Mouse (Mus musculus) hindbrain, embryonic 16.5 days (tissue): Measurements from ENCODE around the gene Sec23a. TPM values are rescaled to one million over a fixed set of nuclear protein-coding genes. Genes with fewer than 3 reads are reported as not detected.

Source experiments
- ATAC-seq: fragments of 200-750 bp; cut with Nextera tagmentation; 2 replicates; pipeline ENCODE4 v1.8.0; 2017; ENCODE audit warnings: moderate TSS enrichment, moderate library complexity
- H3K27ac ChIP-seq: fragments of 300-500 bp; sonication (generic); 2 replicates; pipeline ENCODE4 v1.5.1; 2014; ENCODE audit warnings: low read depth, mild to moderate bottlenecking, control low read depth, low read length, moderate library complexity
- H3K27me3 ChIP-seq: fragments of 300-500 bp; sonication (generic); replicated peaks from 2 replicates; pipeline ENCODE4 v1.6.1; 2014; ENCODE audit warnings: low read length; ENCODE audit not compliant: control insufficient read depth, insufficient read depth
- H3K36me3 ChIP-seq: fragments of 300-500 bp; sonication (generic); 2 replicates; pipeline ENCODE4 v1.6.1; 2014; ENCODE audit warnings: mild to moderate bottlenecking, low read length, moderate library complexity, mixed read lengths; ENCODE audit not compliant: control insufficient read depth, insufficient read depth
- H3K4me1 ChIP-seq: fragments of 300-500 bp; sonication (generic); 2 replicates; pipeline ENCODE4 v1.6.1; 2014; ENCODE audit warnings: low read depth, low read length; ENCODE audit not compliant: control insufficient read depth, insufficient read depth
- H3K4me2 ChIP-seq: fragments of 300-500 bp; sonication (generic); 2 replicates; pipeline ENCODE4 v1.6.1; 2014; ENCODE audit warnings: mild to moderate bottlenecking, low read length, control low read depth, moderate library complexity
- H3K4me3 ChIP-seq: fragments of 300-500 bp; sonication (generic); 2 replicates; pipeline ENCODE4 v1.5.1; 2014; ENCODE audit warnings: mild to moderate bottlenecking, low read length, control low read depth, moderate library complexity
- H3K9ac ChIP-seq: fragments of 300-500 bp; sonication (generic); 2 replicates; pipeline ENCODE4 v1.6.1; 2014; ENCODE audit warnings: low read depth, mild to moderate bottlenecking, control low read depth, low read length, moderate library complexity
- H3K9me3 ChIP-seq: fragments of 300-500 bp; sonication (generic); 2 replicates; pipeline ENCODE4 v1.6.1; 2014; ENCODE audit warnings: mild to moderate bottlenecking, low read length, moderate library complexity; ENCODE audit not compliant: control insufficient read depth
- WGBS: fragments of 180-500 bp; shearing (Covaris S2); extraction: QIAGEN DNeasy Blood & Tissue Kit; methylation state at CpG from one replicate; pipeline ENCODE4 v1.1.7; 2014; 5-methylcytosine and 5-hydroxymethylcytosine counted together
- polyA plus RNA-seq: library from polyadenylated mRNA; unstranded; fragments of >200 nt; fragmentation: Nextera tagmentation; extraction: Ambion mirVana; gene quantifications from 2 replicates; pipeline ENCODE4 v1.2.1, GENCODE M21; 2015

The Sec23a gene
- polyA plus RNA-seq, 1 experiment from 2014 or later: 106 TPM

DNA sequence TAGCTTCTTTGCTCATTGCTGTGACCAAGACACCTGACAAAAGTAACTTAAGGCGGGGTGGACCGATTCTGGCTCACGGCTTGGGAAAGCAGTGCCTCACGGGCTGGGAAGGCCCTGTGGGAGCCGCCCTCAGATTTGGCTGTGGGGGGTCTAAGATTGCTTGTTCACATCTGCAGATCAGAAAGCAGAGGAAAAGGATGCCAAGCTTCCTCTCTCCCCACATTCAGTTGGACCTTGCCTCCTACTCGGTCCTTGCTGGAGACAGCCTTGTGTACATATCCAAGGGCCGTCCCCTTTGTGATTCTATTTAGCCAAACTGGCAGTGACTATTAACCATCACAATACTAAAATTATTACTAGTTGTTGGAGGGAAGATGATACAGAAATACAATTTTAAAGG is 55.7 kb downstream of the Sec23a start:
- ATAC-seq: no peak
- H3K9me3 ChIP-seq: no peaks in the 10 kb centered on the region
- no peaks in the 10 kb centered on the region for H3K4me1 ChIP-seq
- H3K9ac ChIP-seq: no peak overlapping the region
- no peak overlapping the region for H3K27ac ChIP-seq
- H3K36me3 ChIP-seq: 0 out of 2 replicates have a peak, but pooled peaks cover 2% of the 10 kb centered on the region
- no peak overlapping the region for H3K4me2 ChIP-seq
- WGBS: 76% methylated on average over 7 of the region's 7 CpGs
- no peak overlapping the region for H3K4me3 ChIP-seq
- H3K27me3 ChIP-seq: no peaks in the 10 kb centered on the region

DNA sequence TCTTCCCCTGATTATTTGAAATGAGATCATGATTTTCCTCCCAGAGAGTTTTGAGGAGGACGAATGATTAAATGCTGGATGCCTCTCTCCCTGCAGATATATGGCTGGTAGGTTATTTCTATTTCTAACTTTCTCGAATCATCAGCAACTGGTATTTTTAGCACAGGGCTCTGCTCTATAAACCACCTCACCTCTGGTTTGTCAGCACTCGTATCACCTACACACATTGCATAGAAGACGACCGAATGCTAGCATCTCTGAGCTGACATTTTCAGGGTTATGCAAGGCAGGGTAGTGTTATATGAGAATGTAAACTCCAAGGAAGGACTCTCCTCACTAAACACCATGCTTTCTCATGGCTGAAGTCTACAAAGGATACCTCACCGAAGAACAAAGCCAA is 63.9 kb downstream of the Sec23a start:
- Histone ChIP-seq H3K27me3 (no peaks in the 10 kb centered on the region), H3K27ac (no peak overlapping the region), H3K9ac (no peak overlapping the region), H3K9me3 (no peaks in the 10 kb centered on the region), H3K4me1 (no peaks in the 10 kb centered on the region), H3K36me3 (no peaks in the 10 kb centered on the region), H3K4me3 (no peak overlapping the region), H3K4me2 (no peak overlapping the region)
- no peak for ATAC-seq
- WGBS: 86% methylated on average over 6 of the region's 6 CpGs

DNA sequence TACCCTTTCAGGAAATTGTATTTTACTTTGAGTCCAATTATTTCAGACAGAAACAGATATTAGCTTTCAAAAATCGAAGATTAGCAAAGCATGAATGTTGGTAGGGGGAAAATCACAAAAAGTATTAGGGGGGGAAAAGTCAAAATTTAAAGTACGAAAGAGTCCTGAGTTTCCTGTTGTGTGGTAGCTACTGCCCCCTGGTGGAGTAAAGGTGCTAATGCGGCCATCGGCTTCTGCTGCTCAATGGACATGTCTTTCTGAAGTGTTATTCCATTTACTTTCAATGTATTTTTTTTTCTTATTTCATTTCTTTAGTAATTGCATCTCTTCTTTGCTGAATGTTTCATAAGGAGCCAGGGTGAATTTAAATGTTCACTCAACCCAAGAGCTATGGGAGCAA is 64.6 kb downstream of the Sec23a start:
- H3K4me2 ChIP-seq: no peak overlapping the region

DNA sequence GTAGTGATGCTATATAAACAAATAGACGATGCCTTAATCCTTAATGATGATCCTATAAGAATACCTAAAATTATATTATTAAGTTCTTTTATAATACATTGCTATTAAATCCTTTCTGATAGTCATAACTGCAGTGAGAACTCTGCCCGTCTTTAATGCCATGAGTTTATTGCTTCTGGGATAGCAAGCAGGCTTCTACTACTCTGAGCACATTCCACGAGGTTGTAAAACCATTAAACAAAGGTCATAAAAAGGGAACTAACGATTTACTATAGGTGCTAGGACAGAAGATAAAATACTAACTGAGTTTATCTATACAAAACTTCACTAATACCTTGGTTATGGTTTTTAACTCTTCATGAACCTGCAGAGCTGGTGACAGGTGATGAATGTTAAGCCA is 69.3 kb downstream of the Sec23a start:
- no peaks in the 10 kb centered on the region for H3K36me3 ChIP-seq
- no peaks in the 10 kb centered on the region for H3K4me1 ChIP-seq
- H3K9ac ChIP-seq: no peak overlapping the region
- ATAC-seq: no peak
- 86% methylated on average over 4 of the region's 4 CpGs for WGBS
- no peak overlapping the region for H3K27ac ChIP-seq
- no peak overlapping the region for H3K4me2 ChIP-seq
- no peaks in the 10 kb centered on the region for H3K9me3 ChIP-seq
- H3K4me3 ChIP-seq: no peak overlapping the region
- no peaks in the 10 kb centered on the region for H3K27me3 ChIP-seq

More for the DNA sequence above, 64.6 kb downstream of the Sec23a start:
- no peaks in the 10 kb centered on the region for H3K36me3 ChIP-seq
- no peak overlapping the region for H3K27ac ChIP-seq
- no peak overlapping the region for H3K9ac ChIP-seq
- no peaks in the 10 kb centered on the region for H3K27me3 ChIP-seq
- H3K9me3 ChIP-seq: no peaks in the 10 kb centered on the region
- no peak for ATAC-seq
- H3K4me1 ChIP-seq: no peaks in the 10 kb centered on the region
- 15% methylated on average over 4 of the region's 4 CpGs for WGBS
- no peak overlapping the region for H3K4me3 ChIP-seq

DNA sequence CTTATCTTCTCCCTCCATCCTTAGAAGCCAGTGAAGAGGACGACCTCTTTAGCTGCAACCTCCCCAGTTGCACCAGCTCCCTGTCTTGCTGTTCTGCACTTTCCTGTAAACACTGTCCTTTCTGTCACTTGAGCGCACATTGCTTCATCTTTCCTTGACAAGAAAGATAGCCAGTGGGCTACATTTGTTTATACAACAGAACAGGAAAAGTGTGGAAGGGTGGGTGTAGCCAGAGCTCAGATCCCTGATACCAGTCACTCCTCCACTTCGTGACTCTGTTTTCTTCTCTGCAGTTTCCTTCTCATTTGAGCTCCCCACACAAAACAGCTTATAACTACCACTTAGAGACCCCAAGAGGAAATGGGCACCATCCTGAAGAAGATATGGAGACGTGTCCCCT is 77.2 kb downstream of the Sec23a start:
- Histone ChIP-seq H3K36me3 (no peaks in the 10 kb centered on the region), H3K9ac (no peak overlapping the region), H3K9me3 (no peaks in the 10 kb centered on the region), H3K4me1 (no peaks in the 10 kb centered on the region), H3K27ac (no peak overlapping the region), H3K4me2 (no peak overlapping the region), H3K27me3 (no peaks in the 10 kb centered on the region), H3K4me3 (no peak overlapping the region)
- 74% methylated on average over 4 of the region's 4 CpGs for WGBS
- no peak for ATAC-seq

DNA sequence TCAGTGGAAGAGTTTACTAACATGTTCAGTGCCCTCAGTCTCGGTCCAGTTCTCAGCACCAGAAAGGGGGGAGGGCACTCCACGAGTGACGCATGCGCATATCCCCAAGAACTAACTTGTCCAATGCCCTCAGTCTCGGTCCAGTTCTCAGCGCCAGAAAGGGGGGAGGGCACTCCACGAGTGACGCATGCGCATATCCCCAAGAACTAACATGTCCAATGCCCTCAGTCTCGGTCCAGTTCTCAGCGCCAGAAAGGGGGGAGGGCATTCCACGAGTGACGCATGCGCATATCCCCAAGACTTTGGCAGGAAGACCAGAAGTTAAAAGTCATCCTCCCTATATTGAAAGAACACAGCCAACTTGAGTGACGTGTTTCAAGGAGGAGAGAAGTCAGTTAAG is 86.8 kb downstream of the Sec23a start:
- H3K27ac ChIP-seq: no peak overlapping the region
- no peak overlapping the region for H3K9ac ChIP-seq
- no peak overlapping the region for H3K4me2 ChIP-seq
- 94% methylated on average over 15 of the region's 15 CpGs for WGBS
- H3K9me3 ChIP-seq: no peaks in the 10 kb centered on the region
- H3K27me3 ChIP-seq: no peaks in the 10 kb centered on the region
- H3K4me1 ChIP-seq: no peaks in the 10 kb centered on the region
- H3K36me3 ChIP-seq: no peaks in the 10 kb centered on the region
- ATAC-seq: no peak
- H3K4me3 ChIP-seq: no peak overlapping the region

DNA sequence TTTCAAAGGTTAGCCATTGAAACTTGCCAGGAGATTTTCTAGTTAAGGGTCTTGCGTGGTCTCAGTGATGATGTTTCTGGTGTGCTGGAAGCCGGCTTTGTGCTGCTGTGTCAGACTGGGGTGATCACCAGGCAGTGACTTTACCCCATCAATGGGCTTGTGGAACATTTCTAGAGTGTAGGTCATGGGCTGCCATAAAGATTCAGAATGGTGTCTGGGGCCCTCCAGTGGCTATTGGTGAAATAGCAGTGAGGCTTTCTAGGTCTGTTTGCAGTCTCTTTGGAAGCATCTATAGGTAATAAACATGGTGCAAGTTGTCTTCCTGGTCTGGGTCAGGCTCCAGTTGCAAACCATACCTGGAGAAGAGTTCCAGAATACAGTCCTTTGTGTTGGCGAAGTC is 87.8 kb downstream of the Sec23a start:
- H3K4me1 ChIP-seq: no peaks in the 10 kb centered on the region
- no peaks in the 10 kb centered on the region for H3K9me3 ChIP-seq
- H3K36me3 ChIP-seq: no peaks in the 10 kb centered on the region
- WGBS: 75% methylated on average over 3 of the region's 3 CpGs
- H3K27ac ChIP-seq: no peak overlapping the region
- no peak overlapping the region for H3K4me2 ChIP-seq
- ATAC-seq: peak; percentile 58
- H3K27me3 ChIP-seq: no peaks in the 10 kb centered on the region
- H3K9ac ChIP-seq: no peak overlapping the region
- H3K4me3 ChIP-seq: no peak overlapping the region

DNA sequence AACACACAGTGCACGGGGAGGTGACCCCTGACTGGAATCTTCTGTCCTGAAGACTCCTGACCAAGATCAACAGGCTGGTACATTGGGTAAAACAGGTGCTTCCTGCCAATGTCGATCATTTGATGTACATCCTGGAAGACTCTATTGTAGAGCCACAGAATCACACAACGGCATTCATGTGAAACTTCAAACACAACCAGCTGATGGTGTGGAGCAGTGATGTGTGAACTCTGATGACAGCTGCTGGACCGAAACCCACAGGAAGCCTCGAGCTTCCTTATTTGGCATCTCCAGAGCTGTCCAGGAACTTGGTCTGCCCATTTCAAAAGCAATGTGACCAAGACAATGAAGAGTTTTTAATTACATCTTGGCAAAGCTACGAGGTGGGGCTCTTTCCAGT is 91.0 kb downstream of the Sec23a start:
- Histone ChIP-seq H3K9ac (no peak overlapping the region), H3K36me3 (no peaks in the 10 kb centered on the region), H3K27ac (no peak overlapping the region), H3K4me2 (no peak overlapping the region), H3K9me3 (no peaks in the 10 kb centered on the region), H3K27me3 (no peaks in the 10 kb centered on the region), H3K4me3 (no peak overlapping the region), H3K4me1 (no peaks in the 10 kb centered on the region)
- whole genome bisulfite sequencing: 78% methylated on average over 6 of the region's 6 CpGs
- no peak for ATAC-seq

DNA sequence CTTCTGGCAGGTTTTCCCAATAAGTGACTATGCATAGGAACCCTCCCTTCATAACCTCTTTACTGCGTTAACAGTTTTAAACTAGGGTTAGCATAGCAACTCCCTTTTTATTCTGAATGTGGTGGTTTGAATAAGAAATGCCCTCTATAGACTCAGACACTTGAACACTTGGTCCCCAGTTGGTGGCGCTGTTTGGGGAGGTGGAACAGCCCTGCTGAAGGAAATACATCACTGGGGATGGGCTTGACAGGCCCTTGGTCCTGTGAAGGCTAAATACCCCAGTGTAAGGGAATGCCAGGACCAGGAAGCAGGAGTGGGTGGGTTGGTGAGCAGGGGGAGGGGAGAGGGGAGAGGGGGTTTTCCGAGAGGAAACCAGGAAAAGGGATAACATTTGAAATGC is 92.3 kb downstream of the Sec23a start:
- Histone ChIP-seq H3K36me3 (no peaks in the 10 kb centered on the region), H3K4me1 (no peaks in the 10 kb centered on the region), H3K27ac (no peak overlapping the region), H3K4me2 (no peak overlapping the region), H3K27me3 (no peaks in the 10 kb centered on the region), H3K9me3 (no peaks in the 10 kb centered on the region), H3K4me3 (no peak overlapping the region), H3K9ac (no peak overlapping the region)
- ATAC-seq: no peak
- WGBS: 70% methylated on average over 3 of the region's 3 CpGs

DNA sequence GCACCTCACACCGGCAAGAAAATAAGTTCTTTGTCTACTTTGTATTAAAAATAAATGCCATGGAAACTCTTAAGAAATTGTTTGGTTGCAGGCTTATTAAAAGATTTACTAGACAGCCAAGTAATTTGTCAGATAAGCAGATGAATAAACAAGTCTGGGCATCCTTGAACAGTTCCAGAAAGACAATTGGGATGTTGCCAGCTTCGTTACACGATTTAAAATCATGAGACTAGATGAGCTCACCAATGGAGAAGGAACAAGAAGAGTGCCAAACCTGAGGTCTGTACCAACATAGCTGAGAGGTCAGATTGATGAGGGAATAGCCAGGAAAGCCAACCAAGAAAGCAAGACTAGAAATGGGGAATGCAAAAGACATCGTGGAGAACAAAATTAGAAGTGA is 102.0 kb downstream of the Sec23a start:
- Histone ChIP-seq H3K36me3 (no peaks in the 10 kb centered on the region), H3K4me2 (no peak overlapping the region), H3K9ac (no peak overlapping the region), H3K27ac (no peak overlapping the region), H3K27me3 (no peaks in the 10 kb centered on the region), H3K4me1 (no peaks in the 10 kb centered on the region), H3K9me3 (no peaks in the 10 kb centered on the region), H3K4me3 (no peak overlapping the region)
- no peak for ATAC-seq
- 74% methylated on average over 4 of the region's 4 CpGs for WGBS
